Mouse (Mus musculus) effector memory CD4-positive, alpha-beta T cell, adult 5 months (primary cell): ENCODE results near the gene Tmem178. TPM values are rescaled to one million over a fixed set of nuclear protein-coding genes. Genes with fewer than 3 reads are reported as not detected.

Experiments used
- polyA plus RNA-seq: library from polyadenylated mRNA; unstranded; fragments of 100-300 nt; shearing (Covaris generic); gene quantifications from one replicate; pipeline ENCODE4 v1.2.1, GENCODE M21; 2017

Gene Tmem178
- polyA plus RNA-seq = not detected

DNA sequence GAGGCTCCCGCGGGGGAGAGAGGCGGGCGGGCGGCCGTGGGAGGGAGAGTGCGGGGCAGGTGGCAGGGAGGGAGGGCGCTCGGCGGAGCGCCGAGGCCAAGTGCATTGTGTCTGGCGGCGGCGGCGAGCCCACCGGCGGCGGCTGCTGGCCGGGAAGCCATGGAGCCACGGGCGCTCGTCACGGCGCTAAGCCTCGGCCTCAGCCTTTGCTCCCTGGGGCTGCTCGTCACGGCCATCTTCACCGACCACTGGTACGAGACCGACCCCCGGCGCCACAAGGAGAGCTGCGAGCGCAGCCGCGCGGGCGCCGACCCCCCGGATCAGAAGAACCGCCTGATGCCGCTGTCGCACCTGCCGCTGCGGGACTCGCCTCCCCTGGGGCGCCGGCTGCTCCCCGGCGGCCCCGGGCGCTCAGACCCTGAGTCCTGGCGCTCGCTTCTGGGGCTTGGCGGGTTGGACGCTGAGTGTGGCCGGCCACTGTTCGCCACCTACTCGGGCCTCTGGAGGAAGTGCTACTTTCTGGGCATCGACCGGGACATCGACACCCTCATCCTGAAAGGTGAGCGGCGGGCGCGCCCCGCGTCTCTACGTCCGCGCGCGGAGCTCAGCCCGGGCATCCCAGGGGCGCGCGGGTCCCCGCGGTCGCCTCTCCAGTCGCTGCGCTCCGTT, at the start of gene Tmem178:
Tmem178 (plus strand) TSS at position 103 of the 669 bp plus-strand sequence.

Other genes starting within 250 kb of the Tmem178 start
- 17.1 TPM for gene Map4k3, start 216.1 kb upstream of the Tmem178 start, polyA plus RNA-seq
- 12.5 TPM for gene Thumpd2, start 120.5 kb downstream of the Tmem178 start, polyA plus RNA-seq